ENCODE assay signal across 10 mouse cellular contexts in the genomic region with DNA sequence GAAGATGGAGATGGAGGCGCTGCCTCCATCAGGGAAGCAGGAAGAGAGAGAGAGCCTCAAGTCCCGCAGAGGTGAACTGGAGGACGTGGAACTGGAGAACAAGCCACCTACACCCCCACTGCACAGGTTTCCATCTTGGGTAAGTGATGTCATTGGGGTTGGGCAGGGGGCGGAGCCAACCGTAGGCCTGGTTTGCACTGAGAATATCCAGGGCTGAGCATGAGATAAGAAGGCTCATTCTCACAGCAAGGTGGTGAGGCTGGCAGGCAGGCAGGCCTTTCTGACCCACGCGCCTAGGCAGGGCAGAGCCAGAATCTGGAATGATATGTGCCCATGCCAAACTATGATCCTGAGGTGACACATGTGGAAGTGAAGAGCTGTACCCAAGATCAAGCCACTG. TPM values are rescaled to one million over a fixed set of nuclear protein-coding genes. Genes with fewer than 3 reads are reported as not detected.
DNase-seq lines count a peak whose midpoint lies in the region; ATAC-seq lines count a peak whose summit lies in the region.
"Had no signal": no experiment of that assay in that cellular context is flagged by ENCODE, and none has a peak within 500 bp of the region (broad histone marks: within the 10 kb centered on the region; RNA-seq: fewer than 3 reads in every experiment).

No protein-coding gene starts in this region.

- ATAC-seq in granulocyte monocyte progenitor cell, adult 5-6 weeks (replicated peaks; ENCODE audit: poor library complexity, severe bottlenecking): peak; percentile 17; the same call in 1 of the 2 replicates
- ATAC-seq in erythroblast, adult 5-6 weeks (replicated peaks; ENCODE audit: low FRiP score, poor library complexity, severe bottlenecking): no peak

- peak; percentile 40 for DNase-seq in lung, postnatal 36 days
- DNase-seq in lung, postnatal 25 days (ENCODE audit: low spot score): no peak
- peak; percentile 85 for DNase-seq in heart, postnatal 4 days
- peak; percentile 20 to 27 for DNase-seq in thymus, postnatal 36 days
- DNase-seq in yolk sac, embryonic 10.5 days (ENCODE audit: low spot score): no peak
- no peak for DNase-seq in cerebellum, adult 18-20 months
- DNase-seq: lung, postnatal 4 days; spleen, adult 18-20 months had no signal

RNA-seq across cellular contexts. Expression of gene Plekhh1, which starts 26.3 kb away (rescaled TPM):
- total RNA-seq in granulocyte monocyte progenitor cell, adult 5-6 weeks (2014; fragmentation: Nextera tagmentation): 0.41 TPM in 1 of 2 replicates, not detected in the other
- total RNA-seq in granulocyte monocyte progenitor cell, adult 5-6 weeks (2017): 0.09 and 0.21 TPM in 2 replicates
- 10 to 100 TPM; 10.3 to 13.9 TPM for total RNA-seq in heart, postnatal 4 days (2021)
- total RNA-seq in erythroblast, adult 5-6 weeks (2015; ENCODE audit: low replicate concordance): not detected in 2 replicates
- not detected in 2 replicates for total RNA-seq in erythroblast, adult 5-6 weeks (2017; ENCODE audit: low replicate concordance)

RNA-seq across cellular contexts. Expression of gene Pigh, which starts 34.2 kb away (rescaled TPM):
- total RNA-seq in granulocyte monocyte progenitor cell, adult 5-6 weeks (2014; fragmentation: Nextera tagmentation): 13.6 and 14.3 TPM in 2 replicates
- total RNA-seq in granulocyte monocyte progenitor cell, adult 5-6 weeks (2017): 14.7 and 14.8 TPM in 2 replicates
- total RNA-seq in heart, postnatal 4 days (2021): 1 to 10 TPM; 3.8 to 4.4 TPM
- total RNA-seq in erythroblast, adult 5-6 weeks (2015; ENCODE audit: low replicate concordance): 3.1 and 8.4 TPM in 2 replicates
- 1.5 and 2.2 TPM in 2 replicates for total RNA-seq in erythroblast, adult 5-6 weeks (2017; ENCODE audit: low replicate concordance)

RNA-seq across cellular contexts. Expression of gene Tmem229b, which starts 47.8 kb away (rescaled TPM):
- 104 and 113 TPM in 2 replicates for total RNA-seq in granulocyte monocyte progenitor cell, adult 5-6 weeks (2014; fragmentation: Nextera tagmentation)
- total RNA-seq in granulocyte monocyte progenitor cell, adult 5-6 weeks (2017): 83.8 and 100 TPM in 2 replicates
- total RNA-seq in heart, postnatal 4 days (2021): 1 to 10 TPM; 3.1 to 3.8 TPM
- 7.1 and 9.0 TPM in 2 replicates for total RNA-seq in erythroblast, adult 5-6 weeks (2015; ENCODE audit: low replicate concordance)
- total RNA-seq in erythroblast, adult 5-6 weeks (2017; ENCODE audit: low replicate concordance): 5.4 and 9.5 TPM in 2 replicates

Comparison
In these comparisons a context has a peak if more than half of its experiments do, and no peak if none do; other contexts are left out.
1. DNase-seq: peak in lung, postnatal 36 days (single experiment), heart, postnatal 4 days (single experiment) and thymus, postnatal 36 days (2 of 2); none in lung, postnatal 25 days (single experiment), yolk sac, embryonic 10.5 days (single experiment) and cerebellum, adult 18-20 months (0 of 2).
2. RNA of gene Plekhh1, which starts 26.3 kb away (total RNA-seq): 10.3 to 13.9 TPM in heart, postnatal 4 days; 0.09 to 0.41 TPM in granulocyte monocyte progenitor cell, adult 5-6 weeks and not detected in erythroblast, adult 5-6 weeks; every median in the first group is over 4 times any median in the second.
3. RNA of gene Tmem229b, which starts 47.8 kb away (total RNA-seq): 83.8 to 113 TPM in granulocyte monocyte progenitor cell, adult 5-6 weeks; 5.4 to 9.5 TPM in erythroblast, adult 5-6 weeks and 3.1 to 3.8 TPM in heart, postnatal 4 days; every median in the first group is over 4 times any median in the second.